Mouse (Mus musculus) stomach, postnatal 0 days (tissue): ENCODE measurements at regions not wholly inside any gene's neighbourhood (a gene's known extent, or its start where the extent isn't known, plus 50 kb on each side); places are given as distances from the start of the nearest gene placed in this dataset.

Experiments
- CTCF ChIP-seq: IDR thresholded peaks from 2 replicates; pipeline ENCODE4 v1.5.1; 2016; ENCODE audit warnings: antibody characterized with exemption, low read depth, mild to moderate bottlenecking, moderate library complexity
- EP300 ChIP-seq: optimal IDR thresholded peaks from 2 replicates; pipeline ENCODE3; 2016; ENCODE audit warnings: antibody characterized with exemption

DNA sequence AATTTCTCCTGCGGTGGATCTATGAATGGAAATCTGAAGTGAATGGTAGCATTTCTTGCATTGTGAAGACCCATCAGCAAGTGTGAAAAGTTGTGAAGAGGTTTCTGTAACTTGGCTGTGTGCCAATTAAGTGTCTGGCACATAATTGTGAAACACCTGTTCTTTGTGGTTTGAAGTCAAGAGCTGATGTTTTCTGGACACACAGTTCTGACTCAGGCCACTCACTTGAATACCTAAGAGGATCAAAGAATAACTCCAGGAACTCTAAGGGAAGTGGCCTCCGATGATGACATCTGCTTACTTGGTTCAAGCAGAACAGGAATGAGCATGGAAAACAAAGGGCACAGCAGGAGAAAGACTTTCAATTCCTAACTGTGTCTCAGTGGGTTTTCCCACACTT, 534.2 kb downstream of the 1810013L24Rik start:
- TF ChIP-seq CTCF = no peak
- no peak for TF ChIP-seq EP300
